Mouse (Mus musculus) kidney, adult 2 months (tissue): ENCODE data around the gene Lca5.

ENCODE experiments used
- CTCF ChIP-seq: fragments of 200-500 bp; conservative IDR thresholded peaks from 2 replicates; pipeline ENCODE4 v1.5.1; 2011; ENCODE audit warnings: low read depth, mild to moderate bottlenecking, control low read depth, low read length, moderate library complexity, mixed read lengths; ENCODE audit not compliant: insufficient read depth, insufficient read length
- POLR2A ChIP-seq: fragments of 200-500 bp; IDR thresholded peaks from one replicate; pipeline ENCODE4 v1.6.1; 2011; ENCODE audit warnings: low read depth, low read length, control low read depth

- no peak for TF ChIP-seq POLR2A
- no peak for TF ChIP-seq CTCF
Measured at GRCm38 (mm10) chr9:83386264-83386855, 54.6 kb downstream of the Lca5 start.
